11 mouse cellular contexts compared by ENCODE assay signal in the genomic region with DNA sequence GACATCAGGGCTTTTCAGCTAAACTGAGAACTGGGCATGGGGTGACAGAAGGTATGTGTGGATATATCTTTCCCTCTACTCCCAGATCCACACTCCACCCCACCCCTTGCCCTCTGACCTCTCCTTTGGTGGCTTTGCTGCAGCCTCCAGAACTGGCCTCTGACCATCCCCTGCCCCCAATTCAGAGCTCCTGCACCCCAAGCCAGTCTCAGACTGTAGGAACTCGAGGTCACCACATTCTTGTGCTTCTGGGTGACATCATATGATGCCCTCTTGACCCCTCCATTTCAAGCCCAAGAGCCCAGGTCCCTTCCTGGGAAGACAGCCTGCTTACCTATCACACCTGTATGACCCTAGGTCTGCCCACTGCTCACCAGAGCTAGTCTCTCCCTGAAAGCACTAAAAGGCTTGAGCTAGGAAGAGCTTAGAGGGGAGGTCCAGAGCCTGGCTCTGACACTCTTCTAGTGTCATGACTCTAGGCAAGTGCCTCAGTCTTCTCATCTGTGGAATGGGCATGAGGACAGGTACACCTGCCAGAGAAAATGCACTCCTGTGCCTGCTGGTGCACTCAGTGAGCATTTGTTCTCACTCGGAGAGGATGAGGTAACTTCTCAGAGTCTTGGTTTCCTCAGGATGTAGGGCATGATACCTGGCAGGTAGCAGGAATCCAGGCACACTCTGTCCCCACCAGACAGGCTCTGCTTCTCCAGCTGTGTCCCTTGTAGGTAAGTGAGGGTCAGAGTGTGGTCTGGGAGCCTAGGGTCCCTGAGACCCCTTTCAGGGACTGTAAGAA.
DNase-seq lines count a peak whose midpoint lies in the region; ATAC-seq and TF ChIP-seq lines count a peak whose summit lies in the region.
"Had no signal": no experiment of that assay in that cellular context is flagged by ENCODE, and none has a peak within 500 bp of the region (broad histone marks: within the 10 kb centered on the region; RNA-seq: fewer than 3 reads in every experiment).

No protein-coding gene starts in this region.

- peaks cover 44% of the 10 kb centered on the region for H3K36me3 ChIP-seq in heart, postnatal 0 days (replicated peaks; ENCODE audit: control insufficient read depth, insufficient read depth, low read length)
- H3K36me3 ChIP-seq in heart, embryonic 10.5 days = peaks cover 28% of the 10 kb centered on the region
- H3K36me3 ChIP-seq in embryonic facial prominence, embryonic 10.5 days (replicated peaks) = peaks cover 27% of the 10 kb centered on the region
- no peaks in the 10 kb centered on the region for H3K36me3 ChIP-seq in neural tube, embryonic 15.5 days

- DNase-seq in heart, postnatal 0 days (ENCODE audit: low spot score) = no peak
- no peak for DNase-seq in heart, embryonic 10.5 days (ENCODE audit: low spot score)
- DNase-seq in right cerebral cortex, postnatal 10 days (ENCODE audit: low spot score in 2 of 2) = peak; percentile 10 to 23
- no peak for DNase-seq in right cerebral cortex, adult 2 months (ENCODE audit: low spot score in 2 of 2)
- no peak for DNase-seq in embryonic facial prominence, embryonic 10.5 days (ENCODE audit: low spot score)
- DNase-seq in kidney, postnatal 36 days = peak; percentile 36 to 49
- DNase-seq in cerebellum, adult 11-12 months = no peak
- DNase-seq: liver had no signal

- TF ChIP-seq CTCF in heart, postnatal 0 days (IDR thresholded peaks at IDR 0.05; ENCODE audit: low read depth) = no peak

- H3K4me1 ChIP-seq in heart, postnatal 0 days (ENCODE audit: control insufficient read depth, insufficient read depth) = peaks cover 33% of the 10 kb centered on the region
- peaks cover 58% of the 10 kb centered on the region for H3K4me1 ChIP-seq in heart, embryonic 10.5 days
- H3K4me1 ChIP-seq in embryonic facial prominence, embryonic 10.5 days = peaks cover 35% of the 10 kb centered on the region
- H3K4me1 ChIP-seq in neural tube, embryonic 15.5 days = peaks cover 19% of the 10 kb centered on the region

- ATAC-seq in heart, postnatal 0 days (ENCODE audit: insufficient read depth, low read depth) = no peak
- ATAC-seq in neural tube, embryonic 15.5 days (ENCODE audit: low FRiP score) = no peak
- ATAC-seq: intestine, embryonic 16.5 days had no signal

- no peak overlapping the region for H3K4me3 ChIP-seq in heart, postnatal 0 days (ENCODE audit: low read depth, low read length)
- no peak overlapping the region for H3K4me3 ChIP-seq in heart, embryonic 10.5 days
- no peak overlapping the region for H3K4me3 ChIP-seq in embryonic facial prominence, embryonic 10.5 days
- no peak overlapping the region for H3K4me3 ChIP-seq in neural tube, embryonic 15.5 days (replicated peaks)
- H3K4me3 ChIP-seq: left cerebral cortex, adult 2 months had no signal

- H3K27me3 ChIP-seq in heart, postnatal 0 days (ENCODE audit: control insufficient read depth, insufficient read depth, low read length) = no peaks in the 10 kb centered on the region
- H3K27me3 ChIP-seq in heart, embryonic 10.5 days (ENCODE audit: insufficient read depth, poor library complexity, severe bottlenecking) = peaks cover 5% of the 10 kb centered on the region; the same call in 1 of the 2 replicates
- no peaks in the 10 kb centered on the region for H3K27me3 ChIP-seq in embryonic facial prominence, embryonic 10.5 days (replicated peaks; ENCODE audit: low read depth, poor library complexity, severe bottlenecking)
- no peaks in the 10 kb centered on the region for H3K27me3 ChIP-seq in neural tube, embryonic 15.5 days (replicated peaks)

- H3K9ac ChIP-seq in heart, postnatal 0 days (replicated peaks; ENCODE audit: low read depth, low read length) = no peak overlapping the region
- H3K9ac ChIP-seq in neural tube, embryonic 15.5 days (replicated peaks) = no peak overlapping the region

- no peaks in the 10 kb centered on the region for H3K9me3 ChIP-seq in heart, postnatal 0 days (replicated peaks; ENCODE audit: control insufficient read depth, low read length)
- H3K9me3 ChIP-seq in heart, embryonic 10.5 days = no peaks in the 10 kb centered on the region
- H3K9me3 ChIP-seq in embryonic facial prominence, embryonic 10.5 days = no peaks in the 10 kb centered on the region
- H3K9me3 ChIP-seq in neural tube, embryonic 15.5 days (replicated peaks) = 0 out of 2 replicates have a peak, but pooled peaks cover 3% of the 10 kb centered on the region

- WGBS in heart, postnatal 0 days = 48% methylated on average over 2 of the region's 2 CpGs
- 52% methylated on average over 2 of the region's 2 CpGs for WGBS in heart, embryonic 10.5 days
- WGBS in embryonic facial prominence, embryonic 10.5 days = 74% methylated on average over 2 of the region's 2 CpGs
- 65% methylated on average over 2 of the region's 2 CpGs for WGBS in neural tube, embryonic 15.5 days

- TF ChIP-seq EP300 in heart, postnatal 0 days (IDR thresholded peaks at IDR 0.05; ENCODE audit: low read depth) = no peak

- no peak overlapping the region for H3K4me2 ChIP-seq in heart, postnatal 0 days (ENCODE audit: low read depth, low read length)
- no peak overlapping the region for H3K4me2 ChIP-seq in neural tube, embryonic 15.5 days

- 0 out of 2 replicates have a peak overlapping the region, but pooled peaks have one; percentile 4 for H3K27ac ChIP-seq in heart, postnatal 0 days (ENCODE audit: low read depth)
- no peak overlapping the region for H3K27ac ChIP-seq in heart, embryonic 10.5 days
- H3K27ac ChIP-seq in embryonic facial prominence, embryonic 10.5 days (replicated peaks) = 0 out of 2 replicates have a peak overlapping the region, but pooled peaks have one; percentile 4
- H3K27ac ChIP-seq in neural tube, embryonic 15.5 days (replicated peaks) = no peak overlapping the region
- H3K27ac ChIP-seq: left cerebral cortex, adult 2 months had no signal

Comparison
In these comparisons a context has a peak if more than half of its experiments do, and no peak if none do; other contexts are left out.
1. DNase-seq: peak in right cerebral cortex, postnatal 10 days (2 of 2) and kidney, postnatal 36 days (2 of 2); none in heart, postnatal 0 days (single experiment), heart, embryonic 10.5 days (single experiment), right cerebral cortex, adult 2 months (0 of 2), embryonic facial prominence, embryonic 10.5 days (single experiment) and cerebellum, adult 11-12 months (single experiment).
2. H3K27ac ChIP-seq: peak in heart, postnatal 0 days (single experiment) and embryonic facial prominence, embryonic 10.5 days (single experiment); none in heart, embryonic 10.5 days (single experiment) and neural tube, embryonic 15.5 days (single experiment).